ENCODE assay signal across 8 mouse cellular contexts in genomic region chr10:89442640-89443039, GRCm38 (mm10). TPM values are rescaled to one million over a fixed set of nuclear protein-coding genes. Genes with fewer than 3 reads are reported as not detected.
DNase-seq lines count a peak whose midpoint lies in the region; ATAC-seq and TF ChIP-seq lines count a peak whose summit lies in the region.

No protein-coding gene starts in this region.

- peak overlapping the region; percentile 55 for H3K4me3 ChIP-seq in neural tube, embryonic 11.5 days (ENCODE audit: low read depth, low read length)
- peak overlapping the region; percentile 57 for H3K4me3 ChIP-seq in limb, embryonic 14.5 days (replicated peaks; ENCODE audit: low read length)
- peak overlapping the region; percentile 75 for H3K4me3 ChIP-seq in stomach, postnatal 0 days (ENCODE audit: low read depth, low read length)

- no peak for ATAC-seq in neural tube, embryonic 11.5 days (ENCODE audit: insufficient read depth, low FRiP score, low TSS enrichment)
- peak; percentile 52 for ATAC-seq in erythroid progenitor cell, adult 5-6 weeks (replicated peaks; ENCODE audit: low FRiP score, poor library complexity, severe bottlenecking)
- ATAC-seq in limb, embryonic 14.5 days (ENCODE audit: low FRiP score, low read depth): no peak
- no peak for ATAC-seq in stomach, postnatal 0 days (ENCODE audit: low FRiP score, low TSS enrichment)

- no peak overlapping the region for H3K27ac ChIP-seq in neural tube, embryonic 11.5 days (ENCODE audit: low read depth, low read length)
- H3K27ac ChIP-seq in limb, embryonic 14.5 days (replicated peaks; ENCODE audit: low read depth, low read length): no peak overlapping the region
- H3K27ac ChIP-seq in stomach, postnatal 0 days (replicated peaks): no peak overlapping the region

- H3K27me3 ChIP-seq in neural tube, embryonic 11.5 days (ENCODE audit: control insufficient read depth, insufficient read depth, low read length): 0 out of 2 replicates have a peak, but pooled peaks cover 4% of the 10 kb centered on the region
- no peaks in the 10 kb centered on the region for H3K27me3 ChIP-seq in limb, embryonic 14.5 days (ENCODE audit: control insufficient read depth, insufficient read depth, low read length)
- H3K27me3 ChIP-seq in stomach, postnatal 0 days (ENCODE audit: control insufficient read depth, insufficient read depth, low read length): no peaks in the 10 kb centered on the region

- 33% methylated on average over 4 of the region's 4 CpGs for WGBS in neural tube, embryonic 11.5 days
- 29% methylated on average over 4 of the region's 4 CpGs for WGBS in limb, embryonic 14.5 days
- whole genome bisulfite sequencing in stomach, postnatal 0 days: 11% methylated on average over 4 of the region's 4 CpGs

- DNase-seq in neural tube, embryonic 11.5 days (ENCODE audit: low spot score): no peak
- no peak for DNase-seq in neural tube, embryonic 10.5 days (ENCODE audit: extremely low spot score, low spot score)
- no peak for DNase-seq in limb, embryonic 14.5 days (ENCODE audit: low spot score)
- DNase-seq in stomach, postnatal 0 days (ENCODE audit: low spot score): no peak
- DNase-seq in right cerebral cortex, adult 18-20 months: no peak
- DNase-seq in spleen, postnatal 14 days (ENCODE audit: low spot score in 2 of 2): no peak
- no peak for DNase-seq in thymus, adult 18-20 months

- H3K4me1 ChIP-seq in neural tube, embryonic 11.5 days (ENCODE audit: control insufficient read depth, insufficient read depth, low read length): no peaks in the 10 kb centered on the region
- peaks cover 10% of the 10 kb centered on the region; the same call in 1 of the 2 replicates for H3K4me1 ChIP-seq in limb, embryonic 14.5 days (ENCODE audit: control insufficient read depth, insufficient read depth, low read length)
- H3K4me1 ChIP-seq in stomach, postnatal 0 days (replicated peaks; ENCODE audit: control insufficient read depth, insufficient read depth): no peaks in the 10 kb centered on the region

- H3K36me3 ChIP-seq in neural tube, embryonic 11.5 days (ENCODE audit: control insufficient read depth, insufficient read depth, low read length): no peaks in the 10 kb centered on the region
- H3K36me3 ChIP-seq in limb, embryonic 14.5 days (ENCODE audit: control insufficient read depth, insufficient read depth, low read length): no peaks in the 10 kb centered on the region
- peaks cover 2% of the 10 kb centered on the region; the same call in 1 of the 2 replicates for H3K36me3 ChIP-seq in stomach, postnatal 0 days (ENCODE audit: control insufficient read depth, insufficient read depth, low read length)

- TF ChIP-seq CTCF in stomach, postnatal 0 days (IDR thresholded peaks at IDR 0.05; ENCODE audit: low read depth): no peak

- TF ChIP-seq EP300 in stomach, postnatal 0 days (optimal IDR thresholded peaks at IDR 0.05): no peak

- TF ChIP-seq POLR2A in limb, embryonic 14.5 days (IDR thresholded peaks at IDR 0.05; ENCODE audit: borderline replicate concordance, extremely low read depth, insufficient read depth, insufficient read length): no peak

- no peaks in the 10 kb centered on the region for H3K9me3 ChIP-seq in neural tube, embryonic 11.5 days (ENCODE audit: control insufficient read depth, low read length)
- no peaks in the 10 kb centered on the region for H3K9me3 ChIP-seq in limb, embryonic 14.5 days (ENCODE audit: control insufficient read depth, low read length)
- H3K9me3 ChIP-seq in stomach, postnatal 0 days (ENCODE audit: control insufficient read depth, low read length): no peaks in the 10 kb centered on the region

- no peak overlapping the region; the same call in 1 of the 2 replicates for H3K9ac ChIP-seq in neural tube, embryonic 11.5 days (ENCODE audit: low read length)
- H3K9ac ChIP-seq in limb, embryonic 14.5 days (ENCODE audit: low read depth, low read length, severe bottlenecking): peak overlapping the region; percentile 57
- peak overlapping the region; percentile 69 for H3K9ac ChIP-seq in stomach, postnatal 0 days (ENCODE audit: low read length)

- H3K4me2 ChIP-seq in neural tube, embryonic 11.5 days (ENCODE audit: low read depth): peak overlapping the region; percentile 89
- peak overlapping the region; percentile 81 for H3K4me2 ChIP-seq in limb, embryonic 14.5 days (replicated peaks; ENCODE audit: low read depth, low read length, severe bottlenecking)
- H3K4me2 ChIP-seq in stomach, postnatal 0 days (replicated peaks; ENCODE audit: low read depth): peak overlapping the region; percentile 94

RNA-seq across cellular contexts. Expression of gene Gas2l3, which starts 1.1 kb away (rescaled TPM):
- polyA plus RNA-seq in neural tube, embryonic 11.5 days (2014; fragmentation: Nextera tagmentation; extraction: Ambion mirVana): 7.4 and 8.0 TPM in 2 replicates
- total RNA-seq in erythroid progenitor cell, adult 5-6 weeks (2015; ENCODE audit: low replicate concordance): 51.2 and 53.2 TPM in 2 replicates
- 63.8 and 110 TPM in 2 replicates for total RNA-seq in erythroid progenitor cell, adult 5-6 weeks (2017; ENCODE audit: low replicate concordance)
- 5.9 and 6.4 TPM in 2 replicates for polyA plus RNA-seq in limb, embryonic 14.5 days (2012; rRNA removed)
- 11.3 and 11.7 TPM in 2 replicates for polyA plus RNA-seq in limb, embryonic 14.5 days (2014; fragmentation: Nextera tagmentation; extraction: Ambion mirVana)
- polyA plus RNA-seq in stomach, postnatal 0 days (2015; fragmentation: Nextera tagmentation; extraction: Ambion mirVana): 5.4 and 6.4 TPM in 2 replicates
